Mouse (Mus musculus) E14TG2a.4 (cell line): ENCODE data around the gene Rita1.

Experiments used
- CTCF ChIP-seq: conservative IDR thresholded peaks from 2 replicates; pipeline ENCODE4 v1.5.1; 2014; ENCODE audit warnings: low read length
- NANOG ChIP-seq: IDR thresholded peaks from 2 replicates; pipeline ENCODE4 v1.6.1; 2014; ENCODE audit warnings: borderline replicate concordance, low read length, mixed read lengths
- POU5F1 ChIP-seq: IDR thresholded peaks from 2 replicates; pipeline ENCODE4 v1.6.1; 2014; ENCODE audit warnings: low read length, borderline replicate concordance

GRCm38 (mm10) chr5:120621078-120621765, 8.8 kb upstream of the Rita1 start:
- TF ChIP-seq CTCF (no peak), NANOG (no peak), POU5F1 (no peak)
